Mouse (Mus musculus): ENCODE data around the gene Sumo1. TPM values are rescaled to one million over a fixed set of nuclear protein-coding genes. Genes with fewer than 3 reads are reported as not detected.

Sumo1 gene
- polyA plus RNA-seq, 1 experiment: 420 TPM

DNA sequence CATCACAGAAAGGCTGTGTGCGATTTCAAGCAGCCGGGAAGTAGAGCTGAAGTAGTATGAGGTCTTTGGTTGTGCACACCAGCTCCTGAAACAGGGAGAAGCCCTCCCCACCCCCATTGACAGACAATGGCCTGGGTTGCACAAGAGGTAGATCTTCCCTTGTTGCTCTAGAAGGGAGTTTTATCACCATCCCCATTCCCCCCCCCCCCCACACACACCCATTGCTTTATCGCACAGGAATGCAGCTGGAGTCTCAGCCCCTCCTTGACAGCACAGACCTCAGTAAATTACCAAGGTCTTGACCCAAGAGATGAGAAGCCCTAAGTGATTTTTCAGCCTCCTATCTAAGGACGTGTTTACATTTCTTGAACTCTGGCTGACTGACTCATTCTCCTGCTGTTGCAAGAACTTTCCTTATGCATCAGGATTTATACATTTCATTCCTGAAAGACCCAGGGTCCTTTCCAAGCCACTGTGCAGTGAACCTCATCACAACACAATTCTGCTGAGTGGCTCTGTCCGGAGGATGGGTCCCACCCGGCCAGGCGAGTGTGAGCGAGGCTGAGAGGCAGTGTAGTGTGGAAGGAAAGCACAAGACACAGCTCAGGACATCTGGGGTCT, 90.4 kb downstream of the Sumo1 start:
- Histone ChIP-seq H3K9me3 (replicated peaks; ENCODE audit: control insufficient read depth, insufficient read depth, low read length, poor library complexity, severe bottlenecking) (no peaks in the 10 kb centered on the region), H3K27me3 (ENCODE audit: control insufficient read depth, insufficient read depth, low read length, poor library complexity, severe bottlenecking) (no peaks in the 10 kb centered on the region; the same call in 1 of the 2 replicates), H3K9ac (ENCODE audit: low read depth, poor library complexity, severe bottlenecking) (no peak overlapping the region), H3K4me1 (ENCODE audit: control insufficient read depth, insufficient read depth, low read length) (peaks cover 2% of the 10 kb centered on the region), H3K36me3 (ENCODE audit: control insufficient read depth, insufficient read depth, low read length, poor library complexity, severe bottlenecking) (no peaks in the 10 kb centered on the region), H3K4me3 (ENCODE audit: low read depth, low read length) (no peak overlapping the region), H3K27ac (ENCODE audit: insufficient read depth, low read length) (no peak overlapping the region)
- TF ChIP-seq EP300 (IDR thresholded peaks at IDR 0.05; ENCODE audit: insufficient read depth, low read depth, low read length) (no peak), CTCF (IDR thresholded peaks at IDR 0.05; ENCODE audit: low read depth, low read length) (no peak), POLR2A (IDR thresholded peaks at IDR 0.05; ENCODE audit: insufficient read depth, low read length) (no peak)

DNA sequence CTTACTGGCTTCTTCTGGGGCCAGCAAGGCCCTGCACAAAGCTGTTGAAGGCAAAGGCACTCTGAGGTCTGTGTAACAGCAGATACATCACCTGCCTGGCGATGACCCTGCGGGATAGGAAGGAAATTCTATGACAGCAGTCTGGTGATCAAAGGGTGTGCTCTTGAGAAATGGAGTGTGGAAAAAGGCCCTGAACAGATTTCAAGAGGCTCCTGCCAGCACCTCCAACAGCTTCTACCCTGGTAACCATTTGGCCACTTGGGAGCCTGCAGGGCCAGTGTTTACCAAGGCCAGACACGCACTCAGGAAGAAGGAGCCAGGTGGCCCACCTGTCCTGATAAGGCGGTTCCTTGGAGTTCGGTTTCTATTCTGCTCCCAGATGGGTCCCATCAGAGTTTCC, 91.3 kb downstream of the Sumo1 start:
- H3K4me3 ChIP-seq (ENCODE audit: low read depth, low read length): no peak overlapping the region
- no peaks in the 10 kb centered on the region; the same call in 1 of the 2 replicates for H3K27me3 ChIP-seq (ENCODE audit: control insufficient read depth, insufficient read depth, low read length, poor library complexity, severe bottlenecking)
- H3K9me3 ChIP-seq (replicated peaks; ENCODE audit: control insufficient read depth, insufficient read depth, low read length, poor library complexity, severe bottlenecking): no peaks in the 10 kb centered on the region
- no peak overlapping the region for H3K27ac ChIP-seq (ENCODE audit: insufficient read depth, low read length)
- no peak overlapping the region for H3K9ac ChIP-seq (ENCODE audit: low read depth, poor library complexity, severe bottlenecking)
- no peaks in the 10 kb centered on the region for H3K36me3 ChIP-seq (ENCODE audit: control insufficient read depth, insufficient read depth, low read length, poor library complexity, severe bottlenecking)
- H3K4me1 ChIP-seq (ENCODE audit: control insufficient read depth, insufficient read depth, low read length): peaks cover 2% of the 10 kb centered on the region
- TF ChIP-seq EP300 (IDR thresholded peaks at IDR 0.05; ENCODE audit: insufficient read depth, low read depth, low read length): no peak
- TF ChIP-seq POLR2A (IDR thresholded peaks at IDR 0.05; ENCODE audit: insufficient read depth, low read length): no peak
- no peak for TF ChIP-seq CTCF (IDR thresholded peaks at IDR 0.05; ENCODE audit: low read depth, low read length)

DNA sequence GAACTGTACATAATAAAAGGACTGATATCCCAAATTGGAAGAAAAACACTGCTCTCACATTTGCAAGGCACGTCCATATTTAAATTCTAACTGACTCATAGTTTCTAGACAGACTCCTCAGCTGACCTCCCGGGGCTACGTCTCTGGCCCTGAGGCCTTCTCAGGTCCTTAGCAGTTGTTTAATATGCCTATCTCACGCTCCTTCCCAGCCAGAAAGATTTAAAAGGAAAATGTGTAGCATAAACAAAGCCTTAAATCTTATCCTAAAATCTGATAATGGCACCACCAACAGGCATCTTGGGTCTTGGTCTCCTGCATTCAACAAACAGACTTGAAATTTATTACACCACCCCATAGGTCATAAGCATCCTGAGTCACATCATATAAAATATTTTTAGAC, 91.9 kb downstream of the Sumo1 start:
- H3K27me3 ChIP-seq (ENCODE audit: control insufficient read depth, insufficient read depth, low read length, poor library complexity, severe bottlenecking): no peaks in the 10 kb centered on the region; the same call in 1 of the 2 replicates
- no peaks in the 10 kb centered on the region for H3K36me3 ChIP-seq (ENCODE audit: control insufficient read depth, insufficient read depth, low read length, poor library complexity, severe bottlenecking)
- H3K27ac ChIP-seq (ENCODE audit: insufficient read depth, low read length): no peak overlapping the region
- no peak overlapping the region for H3K9ac ChIP-seq (ENCODE audit: low read depth, poor library complexity, severe bottlenecking)
- H3K9me3 ChIP-seq (replicated peaks; ENCODE audit: control insufficient read depth, insufficient read depth, low read length, poor library complexity, severe bottlenecking): no peaks in the 10 kb centered on the region
- TF ChIP-seq CTCF (IDR thresholded peaks at IDR 0.05; ENCODE audit: low read depth, low read length): no peak
- no peak for TF ChIP-seq POLR2A (IDR thresholded peaks at IDR 0.05; ENCODE audit: insufficient read depth, low read length)
- no peak for TF ChIP-seq EP300 (IDR thresholded peaks at IDR 0.05; ENCODE audit: insufficient read depth, low read depth, low read length)
- H3K4me1 ChIP-seq (ENCODE audit: control insufficient read depth, insufficient read depth, low read length): peaks cover 2% of the 10 kb centered on the region
- no peak overlapping the region for H3K4me3 ChIP-seq (ENCODE audit: low read depth, low read length)

DNA sequence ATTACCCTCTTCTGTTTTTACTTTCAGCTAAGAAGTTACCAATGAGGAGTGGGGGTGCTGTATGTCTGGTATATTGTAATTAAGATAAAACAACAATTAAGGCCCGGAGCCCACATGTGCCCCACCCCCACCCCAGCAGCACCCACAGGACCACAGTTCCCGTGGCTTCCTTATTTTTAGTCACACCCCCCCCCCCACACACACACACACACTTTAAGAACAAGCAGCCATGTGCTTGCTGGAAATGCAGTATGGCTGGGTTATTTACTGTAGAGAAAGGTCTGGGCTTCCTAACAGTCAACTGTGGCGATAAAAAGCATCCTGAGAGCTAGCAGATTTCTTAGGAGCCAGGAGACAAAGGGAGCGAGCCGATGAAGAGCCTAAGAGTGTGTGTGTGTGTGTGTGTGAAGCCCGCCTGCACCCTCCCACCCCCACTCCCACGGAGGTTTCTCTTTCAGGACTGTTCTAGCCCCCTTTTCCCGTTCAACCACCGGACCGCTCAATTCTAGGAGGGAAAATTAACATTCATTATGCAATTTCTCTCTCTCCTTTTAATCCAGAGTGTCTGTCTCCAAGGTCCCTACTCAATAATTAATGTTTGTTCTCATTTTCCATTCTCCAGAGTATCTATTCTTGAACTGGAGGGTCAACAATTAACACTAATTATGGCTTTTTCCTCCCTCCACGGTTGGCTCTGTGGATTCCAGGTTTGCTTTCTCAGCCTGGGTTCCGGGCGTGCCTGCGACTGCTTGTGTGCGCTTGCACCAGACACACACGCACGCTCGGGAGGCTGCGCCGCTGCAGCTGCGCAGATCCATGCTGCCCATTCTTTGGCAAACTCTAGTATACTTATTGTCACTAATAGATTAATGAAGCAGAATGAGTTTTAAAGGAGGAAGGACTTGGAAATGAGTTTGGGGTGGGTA, 96.1 kb downstream of the Sumo1 start:
- H3K9me3 ChIP-seq (replicated peaks; ENCODE audit: control insufficient read depth, insufficient read depth, low read length, poor library complexity, severe bottlenecking): no peaks in the 10 kb centered on the region
- H3K4me1 ChIP-seq (ENCODE audit: control insufficient read depth, insufficient read depth, low read length): no peaks in the 10 kb centered on the region
- TF ChIP-seq CTCF (IDR thresholded peaks at IDR 0.05; ENCODE audit: low read depth, low read length) (no peak), EP300 (IDR thresholded peaks at IDR 0.05; ENCODE audit: insufficient read depth, low read depth, low read length) (no peak), POLR2A (IDR thresholded peaks at IDR 0.05; ENCODE audit: insufficient read depth, low read length) (no peak)
- no peaks in the 10 kb centered on the region for H3K27me3 ChIP-seq (ENCODE audit: control insufficient read depth, insufficient read depth, low read length, poor library complexity, severe bottlenecking)
- H3K27ac ChIP-seq (ENCODE audit: insufficient read depth, low read length): no peak overlapping the region
- H3K9ac ChIP-seq (ENCODE audit: low read depth, poor library complexity, severe bottlenecking): no peak overlapping the region
- H3K4me3 ChIP-seq (ENCODE audit: low read depth, low read length): no peak overlapping the region
- no peaks in the 10 kb centered on the region for H3K36me3 ChIP-seq (ENCODE audit: control insufficient read depth, insufficient read depth, low read length, poor library complexity, severe bottlenecking)

DNA sequence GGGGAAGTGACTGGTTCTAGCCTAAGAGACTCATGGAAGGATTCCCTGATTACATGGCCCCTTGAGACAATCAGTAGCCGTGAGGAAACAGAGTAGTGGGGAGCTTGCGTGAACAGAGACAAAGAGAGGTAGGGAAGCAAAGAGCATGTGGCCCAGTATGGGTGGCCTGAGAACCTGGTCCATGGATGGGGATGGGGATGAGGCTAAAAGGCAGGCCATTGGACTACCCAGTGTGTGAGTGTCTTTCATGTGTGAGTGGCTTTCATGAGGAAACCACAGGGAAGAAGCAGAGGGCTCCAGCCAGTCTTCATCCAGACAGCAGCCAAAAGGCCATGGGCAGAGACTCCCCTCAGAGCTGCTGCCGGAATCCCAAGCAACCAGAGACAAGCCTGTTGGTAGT, 96.8 kb downstream of the Sumo1 start:
- Histone ChIP-seq H3K9me3 (replicated peaks; ENCODE audit: control insufficient read depth, insufficient read depth, low read length, poor library complexity, severe bottlenecking) (no peaks in the 10 kb centered on the region), H3K27me3 (ENCODE audit: control insufficient read depth, insufficient read depth, low read length, poor library complexity, severe bottlenecking) (no peaks in the 10 kb centered on the region), H3K36me3 (ENCODE audit: control insufficient read depth, insufficient read depth, low read length, poor library complexity, severe bottlenecking) (no peaks in the 10 kb centered on the region), H3K9ac (ENCODE audit: low read depth, poor library complexity, severe bottlenecking) (no peak overlapping the region), H3K4me3 (ENCODE audit: low read depth, low read length) (no peak overlapping the region), H3K4me1 (ENCODE audit: control insufficient read depth, insufficient read depth, low read length) (no peaks in the 10 kb centered on the region), H3K27ac (ENCODE audit: insufficient read depth, low read length) (no peak overlapping the region)
- no peak for TF ChIP-seq CTCF (IDR thresholded peaks at IDR 0.05; ENCODE audit: low read depth, low read length)
- no peak for TF ChIP-seq POLR2A (IDR thresholded peaks at IDR 0.05; ENCODE audit: insufficient read depth, low read length)
- no peak for TF ChIP-seq EP300 (IDR thresholded peaks at IDR 0.05; ENCODE audit: insufficient read depth, low read depth, low read length)

DNA sequence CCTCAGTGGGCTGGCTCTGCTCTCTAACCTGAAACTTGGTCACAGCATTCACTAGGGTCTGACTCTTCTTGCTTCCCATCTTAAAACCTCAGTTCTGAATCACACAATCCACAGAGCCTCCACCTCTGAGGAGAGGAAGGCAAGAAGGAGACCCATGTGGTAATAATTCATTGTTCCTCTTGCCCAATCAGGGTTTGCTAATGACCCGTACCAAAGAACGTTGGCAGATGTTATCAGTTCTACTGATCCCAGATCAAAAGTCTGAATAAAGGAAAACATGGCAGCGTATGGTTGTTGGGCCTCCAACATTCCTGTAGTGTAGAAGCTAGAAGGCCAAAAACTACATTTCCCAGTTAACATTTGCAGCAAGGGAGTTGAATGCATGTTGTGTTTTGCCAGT, 99.1 kb downstream of the Sumo1 start:
- Histone ChIP-seq H3K4me1 (ENCODE audit: control insufficient read depth, insufficient read depth, low read length) (no peaks in the 10 kb centered on the region), H3K27me3 (ENCODE audit: control insufficient read depth, insufficient read depth, low read length, poor library complexity, severe bottlenecking) (no peaks in the 10 kb centered on the region), H3K9me3 (replicated peaks; ENCODE audit: control insufficient read depth, insufficient read depth, low read length, poor library complexity, severe bottlenecking) (no peaks in the 10 kb centered on the region), H3K27ac (ENCODE audit: insufficient read depth, low read length) (no peak overlapping the region), H3K4me3 (ENCODE audit: low read depth, low read length) (no peak overlapping the region), H3K36me3 (ENCODE audit: control insufficient read depth, insufficient read depth, low read length, poor library complexity, severe bottlenecking) (no peaks in the 10 kb centered on the region), H3K9ac (ENCODE audit: low read depth, poor library complexity, severe bottlenecking) (no peak overlapping the region)
- no peak for TF ChIP-seq EP300 (IDR thresholded peaks at IDR 0.05; ENCODE audit: insufficient read depth, low read depth, low read length)
- no peak for TF ChIP-seq CTCF (IDR thresholded peaks at IDR 0.05; ENCODE audit: low read depth, low read length)
- TF ChIP-seq POLR2A (IDR thresholded peaks at IDR 0.05; ENCODE audit: insufficient read depth, low read length): no peak
